Mouse (Mus musculus) gastrocnemius, adult 8-10 months (tissue): ENCODE measurements around the gene Krtap3-2. TPM values are rescaled to one million over a fixed set of nuclear protein-coding genes. Genes with fewer than 3 reads are reported as not detected.

Experiments
- total RNA-seq, 4 experiments: library from RNA; stranded (reverse); gene quantifications; 2 replicates each; pipeline ENCODE4 v1.2.4; 2022

Krtap3-2 gene
- total RNA-seq, 4 experiments from 2014 or later = not detected

Other genes with a start within 250 kb of the Krtap3-2 start
- not detected for gene Krt25, start 233.9 kb downstream of the Krtap3-2 start, total RNA-seq
- gene Krt26, start 218.9 kb downstream of the Krtap3-2 start, total RNA-seq = not detected
- not detected for gene Krt27, start 205.7 kb downstream of the Krtap3-2 start, total RNA-seq
- gene Krt28, start 181.9 kb downstream of the Krtap3-2 start, total RNA-seq = not detected
- 1 to 10 TPM; 3.5 to 4.4 (median 3.8) TPM for gene Krt10, start 167.5 kb downstream of the Krtap3-2 start, total RNA-seq
- gene Krt12, start 134.6 kb downstream of the Krtap3-2 start, total RNA-seq = under 1 TPM in 1 of 4 experiments, not detected in 3; 0.17 TPM
- gene Krt20, start 118.7 kb downstream of the Krtap3-2 start, total RNA-seq = under 1 TPM in 1 of 4 experiments, not detected in 3; 0.13 TPM
- gene Krt23, start 63.7 kb downstream of the Krtap3-2 start, total RNA-seq = not detected
- not detected for gene Krt39, start 35.5 kb downstream of the Krtap3-2 start, total RNA-seq
- gene Krt40, start 13.7 kb downstream of the Krtap3-2 start, total RNA-seq = not detected
- not detected for gene Krtap3-3, start 6.0 kb downstream of the Krtap3-2 start, total RNA-seq
- gene Gm11939, start 2.6 kb upstream of the Krtap3-2 start, total RNA-seq = not detected
- gene Krtap3-1, start 9.8 kb upstream of the Krtap3-2 start, total RNA-seq = not detected
- gene Krtap1-5, start 24.2 kb upstream of the Krtap3-2 start, total RNA-seq = not detected
- not detected for gene Krtap1-4, start 26.8 kb upstream of the Krtap3-2 start, total RNA-seq
- not detected for gene Krtap1-3, start 34.5 kb upstream of the Krtap3-2 start, total RNA-seq
- gene Krtap9-3, start 41.3 kb upstream of the Krtap3-2 start, total RNA-seq = not detected
- not detected for gene Gm11938, start 46.5 kb upstream of the Krtap3-2 start, total RNA-seq
- gene Gm11937, start 53.3 kb upstream of the Krtap3-2 start, total RNA-seq = not detected
- gene Krtap2-4, start 58.0 kb upstream of the Krtap3-2 start, total RNA-seq = not detected
- not detected for gene Gm11562, start 63.6 kb upstream of the Krtap3-2 start, total RNA-seq
- not detected for gene Krtap4-1, start 71.4 kb upstream of the Krtap3-2 start, total RNA-seq
- not detected for gene Krtap4-2, start 78.2 kb upstream of the Krtap3-2 start, total RNA-seq
- not detected for gene Krtap4-7, start 87.2 kb upstream of the Krtap3-2 start, total RNA-seq
- gene Gm11555, start 93.4 kb upstream of the Krtap3-2 start, total RNA-seq = not detected
- not detected for gene Gm11563, start 102.1 kb upstream of the Krtap3-2 start, total RNA-seq
- gene Krtap4-6, start 109.1 kb upstream of the Krtap3-2 start, total RNA-seq = not detected
- gene Gm14190, start 133.9 kb upstream of the Krtap3-2 start, total RNA-seq = not detected
- not detected for gene Gm14180, start 177.4 kb upstream of the Krtap3-2 start, total RNA-seq
- gene Gm11595, start 216.1 kb upstream of the Krtap3-2 start, total RNA-seq = not detected
- gene Krtap4-8, start 223.9 kb upstream of the Krtap3-2 start, total RNA-seq = not detected
- not detected for gene Krtap4-9, start 228.3 kb upstream of the Krtap3-2 start, total RNA-seq
- not detected for gene Gm11596, start 236.6 kb upstream of the Krtap3-2 start, total RNA-seq
- not detected for gene Gm11569, start 242.1 kb upstream of the Krtap3-2 start, total RNA-seq
- gene Gm11554, start 247.6 kb upstream of the Krtap3-2 start, total RNA-seq = not detected